ENCODE assay signal across 8 mouse cellular contexts in the genomic region with DNA sequence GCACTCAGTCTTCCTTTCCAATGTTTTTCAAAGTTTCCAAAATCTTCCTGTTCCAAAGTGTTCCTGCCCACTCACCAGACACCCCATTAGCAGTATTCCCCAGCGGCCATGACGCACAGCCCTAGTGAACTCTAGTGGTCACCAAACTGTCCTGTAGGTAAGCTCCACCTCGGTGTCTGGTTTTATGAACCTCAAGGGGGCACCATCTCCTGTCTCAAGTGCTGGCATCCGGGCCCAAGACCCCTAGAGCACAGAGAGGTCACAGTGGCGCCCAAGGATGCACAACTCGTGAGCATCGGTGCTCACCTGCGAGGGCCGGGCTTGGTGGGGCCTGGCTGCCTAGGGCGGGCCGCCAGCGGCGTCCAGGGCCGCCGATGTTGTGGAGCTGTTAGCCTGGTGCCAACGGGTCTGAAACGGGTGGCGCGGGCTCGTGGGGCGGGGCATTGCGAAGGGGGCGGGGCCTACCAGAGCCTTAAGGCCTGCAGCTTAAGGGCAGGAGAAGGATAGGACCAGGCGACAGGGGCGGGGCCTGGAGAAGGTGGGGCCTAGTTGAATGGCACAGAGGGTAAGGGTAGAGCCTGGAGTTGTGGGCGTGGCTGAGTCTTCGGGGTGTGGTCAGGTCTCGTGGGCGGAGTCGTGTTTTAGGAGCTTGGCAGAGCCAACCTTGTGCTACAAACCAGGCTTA. TPM values are rescaled to one million over a fixed set of nuclear protein-coding genes. Genes with fewer than 3 reads are reported as not detected.
A peak's percentile ranks its signal among the peaks of the same experiment; 100 is the strongest.
DNase-seq lines count a peak whose midpoint lies in the region; ATAC-seq lines count a peak whose summit lies in the region.

A gene (minus strand): TSS at position 415 of the 685 bp plus-strand sequence.

- H3K27ac ChIP-seq in heart, embryonic 10.5 days = peak within 1 kb of the TSS; percentile 83
- H3K27ac ChIP-seq in kidney, embryonic 14.5 days (ENCODE audit: low read depth, low read length) = no peak within 1 kb of the TSS

- peak; percentile 85 for ATAC-seq in kidney, embryonic 14.5 days (ENCODE audit: low FRiP score, low TSS enrichment)

- H3K9me3 ChIP-seq in heart, embryonic 10.5 days = no peaks in the 10 kb centered on the region
- H3K9me3 ChIP-seq in kidney, embryonic 14.5 days (ENCODE audit: control insufficient read depth, low read length) = no peaks in the 10 kb centered on the region

- H3K4me3 ChIP-seq in heart, embryonic 10.5 days = peak within 1 kb of the TSS; percentile 57
- H3K4me3 ChIP-seq in kidney, embryonic 14.5 days (ENCODE audit: low read length) = peak within 1 kb of the TSS; percentile 30

- peaks cover 30% of the 10 kb centered on the region for H3K36me3 ChIP-seq in heart, embryonic 10.5 days
- H3K36me3 ChIP-seq in kidney, embryonic 14.5 days (ENCODE audit: control insufficient read depth, insufficient read depth, low read length) = peaks cover 28% of the 10 kb centered on the region

- peaks cover 54% of the 10 kb centered on the region for H3K4me1 ChIP-seq in heart, embryonic 10.5 days
- H3K4me1 ChIP-seq in kidney, embryonic 14.5 days (ENCODE audit: control insufficient read depth, insufficient read depth, low read length) = 0 out of 2 replicates have a peak, but pooled peaks cover 3% of the 10 kb centered on the region

- DNase-seq in 416B (ENCODE audit: low read depth) = peak; percentile 100
- DNase-seq in Muller cell, postnatal 12 days (ENCODE audit: inconsistent ontology term) = peak; percentile 85
- DNase-seq in embryo, embryonic 9.5 days (ENCODE audit: extremely low spot score) = peak; percentile 87
- peak; percentile 96 for DNase-seq in heart, embryonic 10.5 days (ENCODE audit: low spot score)
- peak; percentile 82 for DNase-seq in lung, postnatal 14 days
- peak; percentile 80 for DNase-seq in retina, embryonic 14.5 days (ENCODE audit: low spot score)
- DNase-seq in urinary bladder, postnatal 36 days (ENCODE audit: low spot score in 2 of 2) = peak; percentile 59 to 81

- H3K27me3 ChIP-seq in heart, embryonic 10.5 days (ENCODE audit: insufficient read depth, poor library complexity, severe bottlenecking) = peaks cover 47% of the 10 kb centered on the region
- peaks cover 29% of the 10 kb centered on the region for H3K27me3 ChIP-seq in kidney, embryonic 14.5 days (ENCODE audit: control insufficient read depth, insufficient read depth, low read length)

- peak within 1 kb of the TSS; percentile 46 for H3K4me2 ChIP-seq in kidney, embryonic 14.5 days (replicated peaks; ENCODE audit: low read depth, low read length)

- no peak within 1 kb of the TSS for H3K9ac ChIP-seq in kidney, embryonic 14.5 days (ENCODE audit: low read depth, low read length)

- 3% methylated on average over 30 of the region's 30 CpGs for WGBS in heart, embryonic 10.5 days
- 3% methylated on average over 30 of the region's 30 CpGs for WGBS in kidney, embryonic 14.5 days

RNA-seq across cellular contexts. Expression of the gene that starts here (rescaled TPM):
- 0.31 and 0.32 TPM in 2 replicates for polyA plus RNA-seq in heart, embryonic 10.5 days (2016; fragmentation: Nextera tagmentation; extraction: Ambion mirVana)
- 0.22 and 0.24 TPM in 2 replicates for polyA plus RNA-seq in kidney, embryonic 14.5 days (2014; fragmentation: Nextera tagmentation; extraction: Ambion mirVana)

Comparison
In these comparisons a context has a peak if more than half of its experiments do, and no peak if none do; other contexts are left out.
1. Peak in DNase-seq, H3K4me3 ChIP-seq and H3K27ac ChIP-seq in heart, embryonic 10.5 days; RNA of the gene not detected or under 1 TPM.
2. Peak in ATAC-seq, H3K4me3 ChIP-seq and H3K4me2 ChIP-seq in kidney, embryonic 14.5 days; RNA of the gene not detected or under 1 TPM.